Mouse (Mus musculus) forebrain, postnatal 0 days (tissue): ENCODE measurements around the gene Gstz1. TPM values are rescaled to one million over a fixed set of nuclear protein-coding genes. Genes with fewer than 3 reads are reported as not detected.
"Not testable (repeated sequence)": the region's sequence is repeated elsewhere in the genome, so short reads cannot be mapped to it uniquely, and the experiment has no call there.

Experiments used
- ATAC-seq: fragments of 200-750 bp; cut with Nextera tagmentation; 2 replicates; pipeline ENCODE4 v1.8.0; 2017; ENCODE audit warnings: mild to moderate bottlenecking, moderate library complexity
- DNase-seq: peaks from one replicate; pipeline ENCODE4 v3.0.0-alpha.2; 2015
- H3K27ac ChIP-seq: fragments of 300-500 bp; sonication (generic); 2 replicates; pipeline ENCODE4 v1.5.1; 2014; ENCODE audit warnings: low read depth, mild to moderate bottlenecking, antibody characterized with exemption, low read length, moderate library complexity, mixed read lengths
- H3K27me3 ChIP-seq: fragments of 300-500 bp; sonication (generic); 2 replicates; pipeline ENCODE4 v1.6.1; 2014; ENCODE audit warnings: mild to moderate bottlenecking, low read length, mixed read lengths; ENCODE audit not compliant: insufficient read depth
- H3K36me3 ChIP-seq: fragments of 300-500 bp; sonication (generic); 2 replicates; pipeline ENCODE4 v1.6.1; 2014; ENCODE audit warnings: mild to moderate bottlenecking, moderate library complexity; ENCODE audit not compliant: insufficient read depth
- H3K4me1 ChIP-seq: fragments of 300-500 bp; sonication (generic); 2 replicates; pipeline ENCODE4 v1.6.1; 2014; ENCODE audit warnings: antibody characterized with exemption; ENCODE audit not compliant: insufficient read depth
- H3K4me2 ChIP-seq: fragments of 300-500 bp; sonication (generic); 2 replicates; pipeline ENCODE4 v1.6.1; 2014; ENCODE audit warnings: low read depth, mild to moderate bottlenecking, moderate library complexity
- H3K4me3 ChIP-seq: fragments of 300-500 bp; sonication (generic); 2 replicates; pipeline ENCODE4 v1.5.1; 2014; ENCODE audit warnings: low read depth, low read length, mixed read lengths
- H3K9ac ChIP-seq: fragments of 300-500 bp; sonication (generic); 2 replicates; pipeline ENCODE4 v1.6.1; 2014; ENCODE audit warnings: mild to moderate bottlenecking
- H3K9me3 ChIP-seq: fragments of 300-500 bp; sonication (generic); 2 replicates; pipeline ENCODE4 v1.6.1; 2016; ENCODE audit warnings: low read length
- CTCF ChIP-seq: sonication (generic); IDR thresholded peaks from 2 replicates; pipeline ENCODE4 v1.5.1; 2016; ENCODE audit warnings: antibody characterized with exemption, control low read depth, low read depth
- WGBS: fragments of 180-500 bp; shearing (Covaris S2); extraction: QIAGEN DNeasy Blood & Tissue Kit; methylation state at CpG from one replicate; pipeline ENCODE4 v1.1.7; 2014; 5-methylcytosine and 5-hydroxymethylcytosine counted together
- polyA plus RNA-seq: library from polyadenylated mRNA; unstranded; fragments of >200 nt; fragmentation: Nextera tagmentation; extraction: Ambion mirVana; gene quantifications from 2 replicates; pipeline ENCODE4 v1.2.1, GENCODE M21; 2015
- total RNA-seq: library from RNA; depleted of rRNA; stranded (reverse); fragments of >200 nt; gene quantifications from 2 replicates; pipeline ENCODE4 v1.2.3, GENCODE M21; 2014

The Gstz1 gene
- total and polyA plus RNA-seq, 2 experiments from 2014 or later = 44.4 to 57.6 TPM

DNA sequence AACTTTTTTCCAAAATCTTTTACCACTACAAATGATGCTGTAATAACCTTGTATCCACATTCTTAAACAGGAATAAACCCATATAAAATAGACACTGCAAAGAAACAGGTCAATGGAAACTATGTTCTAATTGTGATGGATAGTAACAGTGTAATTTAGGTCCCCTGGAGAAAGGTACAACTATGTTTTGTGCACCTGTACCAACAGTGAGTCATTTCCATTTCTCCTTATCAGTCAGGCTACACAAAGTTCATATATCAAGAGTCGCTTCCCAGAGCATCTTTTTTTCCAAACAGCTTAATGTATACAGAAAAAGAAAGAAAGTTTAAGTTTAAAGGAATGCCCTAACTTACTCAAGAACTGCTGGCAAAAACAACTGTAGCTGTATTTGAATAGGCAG lies 48.1 kb downstream of the Gstz1 start:
- H3K36me3 ChIP-seq = no peaks in the 10 kb centered on the region

DNA sequence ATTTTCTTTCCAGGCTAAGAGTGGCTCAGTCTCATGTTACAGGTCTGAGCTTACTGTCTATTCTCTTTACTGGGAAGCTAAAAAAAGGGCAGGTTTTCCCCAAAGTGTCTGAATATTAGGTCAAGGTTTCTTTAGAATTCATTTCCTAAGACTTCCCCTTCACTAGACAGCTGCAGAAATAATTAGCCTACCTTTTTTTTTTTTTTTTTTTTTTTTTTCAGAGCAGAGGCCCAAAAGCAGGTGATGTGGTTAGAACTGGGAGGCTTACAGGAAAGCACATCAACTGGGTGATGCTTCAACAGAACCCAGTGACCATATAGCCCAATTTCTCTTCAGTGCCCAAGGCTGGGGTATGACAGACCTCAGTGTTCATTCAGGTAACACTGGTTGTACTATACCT lies 49.3 kb downstream of the Gstz1 start:
- Histone ChIP-seq H3K4me2 (no peak overlapping the region), H3K9me3 (no peaks in the 10 kb centered on the region), H3K36me3 (no peaks in the 10 kb centered on the region), H3K4me1 (peaks cover 8% of the 10 kb centered on the region; the same call in 1 of the 2 replicates), H3K9ac (no peak overlapping the region), H3K27ac (no peak overlapping the region), H3K27me3 (no peaks in the 10 kb centered on the region), H3K4me3 (no peak overlapping the region)
- ATAC-seq (no peak), DNase-seq (no peak)
- no peak for TF ChIP-seq CTCF

More for the DNA sequence above, 48.1 kb downstream of the Gstz1 start:
- peaks cover 5% of the 10 kb centered on the region; the same call in 1 of the 2 replicates for H3K4me1 ChIP-seq
- H3K27me3 ChIP-seq = no peaks in the 10 kb centered on the region
- H3K9me3 ChIP-seq = no peaks in the 10 kb centered on the region
- H3K9ac ChIP-seq = no peak overlapping the region
- ATAC-seq (no peak), DNase-seq (no peak)
- no peak overlapping the region for H3K27ac ChIP-seq
- WGBS = 84% methylated on average over 1 of the region's 1 CpGs
- no peak for TF ChIP-seq CTCF
- H3K4me3 ChIP-seq = no peak overlapping the region
- H3K4me2 ChIP-seq = no peak overlapping the region

DNA sequence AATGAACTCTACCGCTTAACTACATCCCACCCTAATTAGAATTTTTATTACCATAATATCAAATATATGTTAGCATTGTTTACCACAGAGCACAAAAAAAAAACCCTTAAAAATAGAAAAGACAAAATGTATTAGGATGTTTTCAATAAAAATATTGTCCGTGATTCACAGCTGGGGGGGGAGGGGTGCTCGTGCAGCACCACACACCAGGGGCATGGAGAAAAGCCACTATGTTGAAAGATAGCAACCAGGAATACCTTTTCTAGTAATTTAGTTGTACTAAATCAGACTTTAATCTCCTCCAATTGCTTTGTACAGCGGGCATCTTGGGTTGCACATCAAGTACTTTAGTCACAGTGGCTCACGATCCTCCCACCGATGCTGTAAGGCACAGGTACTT lies 51.8 kb downstream of the Gstz1 start:
- DNase-seq (no peak), ATAC-seq (no peak)
- Histone ChIP-seq H3K4me3 (peak overlapping the region; percentile 91), H3K27me3 (no peaks in the 10 kb centered on the region), H3K4me2 (peak overlapping the region; percentile 81), H3K27ac (no peak overlapping the region), H3K9ac (peak overlapping the region; percentile 92), H3K9me3 (no peaks in the 10 kb centered on the region), H3K36me3 (no peaks in the 10 kb centered on the region), H3K4me1 (peaks cover 8% of the 10 kb centered on the region; the same call in 1 of the 2 replicates)
- 42% methylated on average over 6 of the region's 6 CpGs for WGBS
- no peak for TF ChIP-seq CTCF

DNA sequence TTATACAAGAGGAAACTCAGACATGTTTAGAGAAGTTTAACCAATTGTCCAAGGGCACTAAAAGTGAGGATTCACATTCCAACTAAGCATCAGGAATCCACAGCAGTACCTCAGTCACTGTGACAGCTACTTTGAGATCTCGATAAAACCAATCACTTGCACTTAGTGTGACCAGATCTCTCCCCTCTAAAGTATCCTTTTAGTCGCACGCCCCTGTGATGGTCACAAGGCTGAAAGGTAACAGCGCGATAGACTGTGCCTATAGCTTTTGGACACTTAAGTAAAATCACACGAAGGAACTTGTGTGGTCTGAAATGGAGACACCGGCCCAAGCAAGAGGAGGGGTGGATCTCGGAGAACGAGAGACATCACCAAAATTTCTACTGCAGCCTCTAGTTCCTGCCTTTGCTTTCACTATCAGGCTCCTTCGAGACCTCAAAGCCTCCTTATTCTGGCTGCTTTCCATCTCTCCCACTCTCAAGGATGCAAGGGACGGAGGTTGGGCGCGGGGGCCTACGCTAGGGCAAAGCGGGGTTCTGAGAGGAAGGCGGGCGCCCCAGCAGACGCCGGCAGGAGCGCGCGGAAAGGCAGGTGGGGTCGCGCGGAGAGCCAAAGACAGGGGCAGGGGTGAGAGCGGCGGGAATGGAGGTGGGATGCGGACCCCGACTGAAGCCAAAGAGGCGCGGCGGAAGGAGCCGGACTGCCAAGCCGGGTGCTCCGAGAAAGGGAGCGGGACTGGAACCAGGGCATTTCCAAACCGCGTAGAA lies 52.4 kb downstream of the Gstz1 start, which contains the start of gene Samd15:
Gene Samd15, plus strand, starts transcription at position 518 of the 767 bp plus-strand sequence.
- no peaks in the 10 kb centered on the region for H3K9me3 ChIP-seq
- peak within 1 kb of the TSS; percentile 92 for H3K9ac ChIP-seq
- H3K4me3 ChIP-seq = peak within 1 kb of the TSS; percentile 91
- H3K36me3 ChIP-seq = no peaks in the 10 kb centered on the region
- DNase-seq (peak; percentile 60), ATAC-seq (peak; percentile 56)
- peaks cover 8% of the 10 kb centered on the region; the same call in 1 of the 2 replicates for H3K4me1 ChIP-seq
- H3K4me2 ChIP-seq = peak within 1 kb of the TSS; percentile 81
- no peak for TF ChIP-seq CTCF
- peak within 1 kb of the TSS; percentile 95 for H3K27ac ChIP-seq
- H3K27me3 ChIP-seq = no peaks in the 10 kb centered on the region
- WGBS = 2% methylated on average over 36 of the region's 38 CpGs

DNA sequence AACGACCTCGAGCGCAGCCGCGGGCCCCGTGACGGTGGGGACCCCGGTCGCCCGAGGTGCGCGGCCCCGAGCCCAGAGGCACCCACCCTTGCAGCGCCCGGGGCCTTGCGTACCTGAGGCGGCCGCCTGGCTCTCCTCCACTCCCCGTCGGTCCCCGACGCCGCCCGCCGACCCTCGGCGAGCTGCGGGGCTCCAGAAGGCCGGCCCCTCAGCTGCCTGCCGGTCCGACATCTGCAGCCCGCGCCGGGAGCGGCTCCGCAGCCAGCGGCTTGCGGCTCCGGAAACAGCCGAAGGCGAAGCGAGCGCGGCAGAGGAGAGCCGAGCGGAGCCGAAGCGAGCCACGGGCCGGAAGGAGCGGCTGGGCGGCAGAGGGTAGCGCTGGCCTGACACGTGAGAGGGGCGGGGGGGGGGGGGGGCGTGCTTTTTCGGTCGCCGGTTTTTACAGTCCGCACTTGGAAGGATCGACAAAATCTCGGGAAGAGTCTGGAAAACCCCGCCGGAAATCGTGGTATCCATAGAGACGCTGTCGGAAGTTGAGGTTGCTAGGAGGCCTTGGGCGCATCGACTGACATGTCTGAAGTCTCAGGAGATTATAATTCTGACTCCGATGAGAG lies 53.1 kb downstream of the Gstz1 start, which contains the start of gene Tmed8:
Gene Tmed8, minus strand, starts transcription at position 482 of the 614 bp plus-strand sequence.
- Histone ChIP-seq H3K4me3 (peak within 1 kb of the TSS; percentile 91), H3K9ac (peak within 1 kb of the TSS; percentile 92), H3K36me3 (no peaks in the 10 kb centered on the region), H3K27me3 (no peaks in the 10 kb centered on the region), H3K4me2 (peak within 1 kb of the TSS; percentile 81), H3K27ac (peak within 1 kb of the TSS; percentile 95), H3K9me3 (no peaks in the 10 kb centered on the region), H3K4me1 (peaks cover 8% of the 10 kb centered on the region; the same call in 1 of the 2 replicates)
- WGBS = 2% methylated on average over 68 of the region's 70 CpGs
- no peak for TF ChIP-seq CTCF
- ATAC-seq (peak; percentile 94), DNase-seq (peak; percentile 91)

DNA sequence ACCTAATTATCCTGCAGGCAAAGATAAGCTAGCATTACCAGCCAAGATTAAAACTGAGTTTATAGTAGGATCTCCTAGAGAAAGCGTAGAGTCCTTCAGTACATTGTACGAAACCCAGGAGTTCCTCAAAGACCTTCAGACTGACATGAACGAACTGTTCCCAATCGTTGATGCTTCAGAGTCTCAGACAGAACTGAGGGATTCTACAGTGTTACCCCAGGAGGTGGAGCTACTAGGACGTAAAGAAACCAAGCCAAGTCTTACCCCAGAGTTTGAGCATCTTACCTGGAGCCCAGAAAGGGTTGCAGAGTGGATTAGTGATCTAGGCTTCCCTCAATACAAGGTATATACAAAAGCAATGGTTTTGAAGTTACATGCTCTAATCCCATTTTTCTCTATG lies 54.7 kb downstream of the Gstz1 start:
- TF ChIP-seq CTCF = no peak
- no peak overlapping the region for H3K9ac ChIP-seq
- DNase-seq = no peak
- 71% methylated on average over 5 of the region's 5 CpGs for WGBS
- H3K27me3 ChIP-seq = no peaks in the 10 kb centered on the region
- H3K4me3 ChIP-seq = no peak overlapping the region
- H3K4me1 ChIP-seq = peaks cover 8% of the 10 kb centered on the region; the same call in 1 of the 2 replicates
- no peak for ATAC-seq
- no peaks in the 10 kb centered on the region for H3K9me3 ChIP-seq
- H3K4me2 ChIP-seq = no peak overlapping the region
- no peak overlapping the region for H3K27ac ChIP-seq
- no peaks in the 10 kb centered on the region for H3K36me3 ChIP-seq

DNA sequence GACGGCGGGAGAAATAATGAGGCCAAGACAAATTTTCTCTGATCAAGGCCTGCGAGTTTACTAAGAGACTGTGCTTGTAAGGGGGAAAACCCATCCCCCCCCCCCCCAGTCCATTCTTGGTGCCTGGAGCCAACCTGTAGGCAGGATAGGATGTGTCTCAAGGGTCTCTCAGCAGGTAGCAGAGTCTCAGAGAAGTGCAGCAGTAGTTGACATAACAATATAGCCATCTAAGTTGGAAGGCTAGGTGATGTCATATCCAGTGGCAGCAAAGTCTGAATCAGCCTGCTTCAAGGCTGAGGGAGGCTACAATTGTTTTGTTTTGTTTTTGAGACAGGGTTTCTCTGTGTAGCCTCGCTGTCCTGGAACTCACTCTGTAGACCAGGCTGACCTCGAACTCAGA lies 58.8 kb downstream of the Gstz1 start:
- ATAC-seq, H3K4me3 ChIP-seq, H3K9me3 ChIP-seq, H3K4me1 ChIP-seq, DNase-seq, H3K36me3 ChIP-seq, H3K27ac ChIP-seq, H3K9ac ChIP-seq, H3K4me2 ChIP-seq, H3K27me3 ChIP-seq: not testable (repeated sequence)
- 93% methylated on average over 5 of the region's 5 CpGs for WGBS
